Mouse (Mus musculus) intestine, embryonic 15.5 days (tissue): ENCODE measurements around the gene Gm9. TPM values are rescaled to one million over a fixed set of nuclear protein-coding genes. Genes with fewer than 3 reads are reported as not detected.
"Not testable (repeated sequence)": the region's sequence is repeated elsewhere in the genome, so short reads cannot be mapped to it uniquely, and the experiment has no call there.

ENCODE experiments used
- ATAC-seq: fragments of 200-750 bp; cut with Nextera tagmentation; 2 replicates; pipeline ENCODE4 v1.8.0; 2017; ENCODE audit warnings: moderate TSS enrichment, moderate library complexity
- H3K27ac ChIP-seq: fragments of 300-500 bp; sonication (generic); 2 replicates; pipeline ENCODE4 v1.5.1; 2015; ENCODE audit warnings: mild to moderate bottlenecking, inconsistent platforms
- H3K27me3 ChIP-seq: fragments of 300-500 bp; sonication (generic); replicated peaks from 2 replicates; pipeline ENCODE4 v1.6.1; 2015; ENCODE audit warnings: inconsistent platforms
- H3K36me3 ChIP-seq: fragments of 300-500 bp; sonication (generic); 2 replicates; pipeline ENCODE4 v1.6.1; 2015; ENCODE audit warnings: inconsistent platforms
- H3K4me1 ChIP-seq: fragments of 300-500 bp; sonication (generic); replicated peaks from 2 replicates; pipeline ENCODE4 v1.6.1; 2015; ENCODE audit warnings: inconsistent platforms
- H3K4me2 ChIP-seq: fragments of 300-500 bp; sonication (generic); replicated peaks from 2 replicates; pipeline ENCODE4 v1.6.1; 2015; ENCODE audit warnings: mild to moderate bottlenecking, inconsistent platforms
- H3K4me3 ChIP-seq: fragments of 300-500 bp; sonication (generic); replicated peaks from 2 replicates; pipeline ENCODE4 v1.5.1; 2015; ENCODE audit warnings: inconsistent platforms
- H3K9ac ChIP-seq: fragments of 300-500 bp; sonication (generic); 2 replicates; pipeline ENCODE4 v1.6.1; 2015; ENCODE audit warnings: inconsistent platforms
- H3K9me3 ChIP-seq: fragments of 300-500 bp; sonication (generic); 2 replicates; pipeline ENCODE4 v1.6.1; 2016; ENCODE audit warnings: inconsistent platforms
- WGBS: fragments of 180-500 bp; shearing (Covaris S2); methylation state at CpG from one replicate; pipeline ENCODE4 v1.1.7; 2015; 5-methylcytosine and 5-hydroxymethylcytosine counted together
- polyA plus RNA-seq: library from polyadenylated mRNA; unstranded; fragments of >200 nt; fragmentation: Nextera tagmentation; extraction: Ambion mirVana; gene quantifications from 2 replicates; pipeline ENCODE4 v1.2.1, GENCODE M21; 2015

Gene Gm9
- not detected in 2 replicates for polyA plus RNA-seq

DNA sequence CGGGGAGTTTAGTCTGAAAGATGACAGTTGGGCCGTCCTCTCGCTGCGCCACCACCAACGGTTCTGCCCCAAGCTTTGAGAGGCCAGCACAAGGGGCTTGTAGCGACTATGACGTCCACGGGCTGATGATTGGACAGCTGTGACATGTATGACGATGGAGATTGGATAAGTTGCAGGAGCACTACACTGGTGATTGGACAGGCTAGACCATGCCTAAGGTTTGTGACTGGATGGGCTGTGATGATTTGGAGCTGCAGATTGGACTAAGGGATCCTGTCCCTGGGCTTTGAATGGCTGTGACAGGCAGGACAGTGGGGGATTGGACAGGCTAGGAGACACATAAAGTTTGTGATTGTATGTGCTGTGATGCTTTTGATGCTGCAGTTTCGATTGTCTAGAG, at the start of gene Gm9:
Gene Gm9 (minus strand): TSS at position 101 of the 400 bp plus-strand sequence.
- no peaks in the 10 kb centered on the region for H3K9me3 ChIP-seq
- no peak within 1 kb of the TSS for H3K27ac ChIP-seq
- no peaks in the 10 kb centered on the region for H3K4me1 ChIP-seq
- no peaks in the 10 kb centered on the region for H3K27me3 ChIP-seq
- no peak within 1 kb of the TSS for H3K4me3 ChIP-seq
- no peak within 1 kb of the TSS for H3K4me2 ChIP-seq
- no peak within 1 kb of the TSS for H3K9ac ChIP-seq
- ATAC-seq = no peak
- WGBS = 87% methylated on average over 10 of the region's 10 CpGs
- no peaks in the 10 kb centered on the region for H3K36me3 ChIP-seq

DNA sequence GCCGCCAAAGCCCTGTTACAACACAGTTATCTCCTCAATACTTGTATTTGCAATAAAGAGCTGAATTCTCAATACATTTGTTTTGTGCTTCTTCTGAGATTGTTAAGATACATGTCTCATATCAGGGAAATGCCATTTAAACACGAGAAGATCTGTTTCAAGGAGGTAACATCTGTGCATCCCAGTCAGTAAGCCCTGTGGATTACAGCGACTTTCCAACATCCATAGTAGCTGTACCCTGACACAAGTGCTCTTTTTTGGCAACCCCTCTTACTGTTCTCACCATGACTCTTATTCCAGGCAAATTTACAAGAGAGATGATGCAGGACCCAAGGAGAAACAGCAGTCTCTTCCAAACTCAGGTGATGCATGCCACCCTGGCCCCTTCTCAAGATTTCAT, 38.8 kb upstream of the Gm9 start, which contains the start of gene Rhox3a:
Gene Rhox3a (plus strand): TSS at position 301 of the 400 bp plus-strand sequence.
- H3K4me1 ChIP-seq, H3K9ac ChIP-seq, H3K27ac ChIP-seq, H3K36me3 ChIP-seq, H3K27me3 ChIP-seq, H3K9me3 ChIP-seq, H3K4me3 ChIP-seq, ATAC-seq, H3K4me2 ChIP-seq: not testable (repeated sequence)
- 86% methylated on average over 1 of the region's 3 CpGs for WGBS

GRCm38 (mm10) chrX:37244676-37245075, 33.8 kb upstream of the Gm9 start, which contains the start of gene Rhox2a:
Gene Rhox2a (plus strand): TSS chrX:37244976.
- H3K9ac ChIP-seq, H3K36me3 ChIP-seq, H3K4me2 ChIP-seq, H3K27ac ChIP-seq, H3K27me3 ChIP-seq, H3K4me3 ChIP-seq, H3K4me1 ChIP-seq, H3K9me3 ChIP-seq, ATAC-seq: not testable (repeated sequence)
- WGBS = 100% methylated on average over 1 of the region's 9 CpGs

DNA sequence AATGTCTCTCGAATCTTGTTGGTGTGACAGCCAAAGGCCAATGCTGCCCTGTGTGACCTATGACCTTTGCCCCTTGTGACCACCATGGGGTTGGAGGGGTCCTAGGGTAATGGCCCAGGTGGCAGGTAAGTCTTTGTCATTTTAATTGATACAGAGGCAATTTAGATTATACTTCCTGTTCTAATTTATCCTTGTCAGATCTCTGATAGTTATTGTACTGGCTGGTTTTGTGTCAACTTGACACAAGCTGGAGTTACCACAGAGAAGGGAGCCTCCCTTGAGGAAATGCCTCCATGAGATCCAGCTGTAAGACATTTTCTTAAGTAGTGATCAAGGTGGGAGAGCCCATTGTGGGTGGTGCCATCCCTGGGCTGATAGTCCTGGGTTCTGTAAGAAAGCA, 11.3 kb upstream of the Gm9 start, which contains the start of gene Rhox1:
Gene Rhox1 (minus strand): TSS at position 101 of the 400 bp plus-strand sequence.
- ATAC-seq, H3K4me1 ChIP-seq, H3K27ac ChIP-seq, H3K4me3 ChIP-seq, H3K36me3 ChIP-seq, H3K4me2 ChIP-seq, H3K9ac ChIP-seq, H3K27me3 ChIP-seq, H3K9me3 ChIP-seq: not testable (repeated sequence)
- 84% methylated on average over 1 of the region's 1 CpGs for WGBS

DNA sequence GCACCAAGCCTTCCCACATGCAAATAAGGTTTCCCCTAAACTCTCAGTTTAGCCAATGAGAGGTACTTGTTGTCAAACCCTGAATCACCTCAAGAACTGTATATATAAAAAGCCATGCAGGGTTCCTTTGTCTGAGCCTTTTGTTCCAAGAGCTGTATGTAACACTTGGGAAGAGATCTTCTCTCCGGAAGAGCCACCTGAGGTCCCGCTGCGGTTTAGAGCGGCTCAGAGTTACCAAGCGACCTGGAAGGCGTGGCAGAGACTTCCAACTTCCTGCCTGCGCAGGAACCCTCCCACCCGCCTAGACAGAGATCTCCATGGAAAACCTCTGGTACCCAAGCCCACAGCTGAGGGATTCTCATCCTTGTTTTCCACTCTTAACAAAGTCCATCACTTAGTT, 12.2 kb downstream of the Gm9 start:
- WGBS = 51% methylated on average over 8 of the region's 8 CpGs
- H3K4me1 ChIP-seq = no peaks in the 10 kb centered on the region
- H3K9ac ChIP-seq = no peak overlapping the region
- H3K36me3 ChIP-seq = no peaks in the 10 kb centered on the region
- no peaks in the 10 kb centered on the region for H3K9me3 ChIP-seq
- H3K4me2 ChIP-seq = no peak overlapping the region
- H3K27me3 ChIP-seq = no peaks in the 10 kb centered on the region
- no peak overlapping the region for H3K4me3 ChIP-seq
- no peak overlapping the region for H3K27ac ChIP-seq
- no peak for ATAC-seq

GRCm38 (mm10) chrX:37191744-37192379, 19.0 kb downstream of the Gm9 start:
- peak overlapping the region; percentile 65 for H3K4me2 ChIP-seq
- peak overlapping the region; percentile 44 for H3K9ac ChIP-seq
- no peaks in the 10 kb centered on the region for H3K4me1 ChIP-seq
- H3K36me3 ChIP-seq = no peaks in the 10 kb centered on the region
- 28% methylated on average over 28 of the region's 28 CpGs for WGBS
- peak overlapping the region; percentile 51; the same call in 1 of the 2 replicates for H3K27ac ChIP-seq
- peak; percentile 30 for ATAC-seq
- H3K4me3 ChIP-seq = peak overlapping the region; percentile 50
- no peaks in the 10 kb centered on the region for H3K27me3 ChIP-seq
- no peaks in the 10 kb centered on the region for H3K9me3 ChIP-seq

- peak; percentile 93 for ATAC-seq
- WGBS = 21% methylated on average over 63 of the region's 63 CpGs
- peak within 1 kb of the TSS; percentile 51 for H3K27ac ChIP-seq
- peak within 1 kb of the TSS; percentile 44 for H3K9ac ChIP-seq
- no peaks in the 10 kb centered on the region for H3K36me3 ChIP-seq
- no peaks in the 10 kb centered on the region for H3K4me1 ChIP-seq
- no peaks in the 10 kb centered on the region for H3K9me3 ChIP-seq
- H3K4me3 ChIP-seq = peak within 1 kb of the TSS; percentile 50
- H3K4me2 ChIP-seq = peak within 1 kb of the TSS; percentile 65
- H3K27me3 ChIP-seq = no peaks in the 10 kb centered on the region
These were observed 19.6 kb downstream of the Gm9 start, which contains the start of the genes Ndufa1 and Rnf113a1 for GRCm38 (mm10) chrX:37191105-37191743. Gene Ndufa1 (minus strand): TSS chrX:37191163. Gene Rnf113a1 (plus strand): TSS chrX:37191245.

- peak overlapping the region; percentile 65 for H3K4me2 ChIP-seq
- H3K4me1 ChIP-seq = no peaks in the 10 kb centered on the region
- H3K27ac ChIP-seq = no peak overlapping the region
- H3K9ac ChIP-seq = peak overlapping the region; percentile 44; the same call in 1 of the 2 replicates
- H3K9me3 ChIP-seq = no peaks in the 10 kb centered on the region
- H3K36me3 ChIP-seq = no peaks in the 10 kb centered on the region
- peak overlapping the region; percentile 50 for H3K4me3 ChIP-seq
- peak; percentile 50 for ATAC-seq
- H3K27me3 ChIP-seq = no peaks in the 10 kb centered on the region
- 22% methylated on average over 20 of the region's 20 CpGs for WGBS
These were observed 20.1 kb downstream of the Gm9 start for GRCm38 (mm10) chrX:37190755-37191104.

- H3K9ac ChIP-seq, H3K36me3 ChIP-seq, ATAC-seq, H3K4me2 ChIP-seq, H3K4me3 ChIP-seq, H3K27me3 ChIP-seq, H3K9me3 ChIP-seq, H3K4me1 ChIP-seq, H3K27ac ChIP-seq: not testable (repeated sequence)
- WGBS = 58% methylated on average over 8 of the region's 8 CpGs
These were observed 26.4 kb downstream of the Gm9 start for GRCm38 (mm10) chrX:37184401-37184800.

GRCm38 (mm10) chrX:37168742-37169141, 42.1 kb downstream of the Gm9 start, which contains the start of gene Akap14:
Gene Akap14 (minus strand): TSS chrX:37168842.
- ATAC-seq = no peak

GRCm38 (mm10) chrX:37167085-37167484, 43.8 kb downstream of the Gm9 start:
- WGBS = 31% methylated on average over 3 of the region's 3 CpGs
- H3K36me3 ChIP-seq = no peaks in the 10 kb centered on the region
- no peak for ATAC-seq
- H3K9ac ChIP-seq = no peak overlapping the region
- H3K27ac ChIP-seq = no peak overlapping the region
- H3K4me2 ChIP-seq = no peak overlapping the region
- H3K9me3 ChIP-seq = no peaks in the 10 kb centered on the region
- no peaks in the 10 kb centered on the region for H3K27me3 ChIP-seq
- no peaks in the 10 kb centered on the region for H3K4me1 ChIP-seq
- H3K4me3 ChIP-seq = no peak overlapping the region

More at GRCm38 (mm10) chrX:37168742-37169141, 42.1 kb downstream of the Gm9 start, which contains the start of gene Akap14:
- Histone ChIP-seq H3K4me2 (no peak within 1 kb of the TSS), H3K27ac (no peak within 1 kb of the TSS), H3K9me3 (no peaks in the 10 kb centered on the region), H3K4me3 (no peak within 1 kb of the TSS), H3K27me3 (no peaks in the 10 kb centered on the region), H3K36me3 (no peaks in the 10 kb centered on the region), H3K4me1 (no peaks in the 10 kb centered on the region), H3K9ac (no peak within 1 kb of the TSS)
- 43% methylated on average over 5 of the region's 5 CpGs for WGBS

- H3K4me3 ChIP-seq = no peak overlapping the region
- no peaks in the 10 kb centered on the region for H3K27me3 ChIP-seq
- no peak overlapping the region for H3K4me2 ChIP-seq
- ATAC-seq = no peak
- no peak overlapping the region for H3K27ac ChIP-seq
- H3K36me3 ChIP-seq = no peaks in the 10 kb centered on the region
- no peaks in the 10 kb centered on the region for H3K4me1 ChIP-seq
- 73% methylated on average over 18 of the region's 18 CpGs for WGBS
- H3K9me3 ChIP-seq = no peaks in the 10 kb centered on the region
- no peak overlapping the region for H3K9ac ChIP-seq
These were observed 47.7 kb downstream of the Gm9 start for GRCm38 (mm10) chrX:37163115-37163514.
